Mouse (Mus musculus) gastrocnemius, adult 2 months (tissue): ENCODE results near the gene Ghdc. TPM values are rescaled to one million over a fixed set of nuclear protein-coding genes. Genes with fewer than 3 reads are reported as not detected.

Experiments used
- DNase-seq: peaks from one replicate; pipeline ENCODE4 v3.0.0; 2022
- H3K27ac ChIP-seq: fragments of 200-600 bp; 2 replicates; pipeline ENCODE4 v1.8.1; 2022; ENCODE audit warnings: mild to moderate bottlenecking
- H3K4me3 ChIP-seq: fragments of 200-600 bp; 2 replicates; pipeline ENCODE4 v1.8.1; 2022; ENCODE audit warnings: mild to moderate bottlenecking, moderate library complexity
- CTCF ChIP-seq: fragments of 200-600 bp; IDR thresholded peaks from 2 replicates; pipeline ENCODE4 v1.8.1; 2022; ENCODE audit warnings: antibody characterized with exemption, mild to moderate bottlenecking, moderate library complexity
- intact Hi-C: fragments of 180-260 bp; cut with DNase I; formaldehyde crosslinking; loops from one replicate; pipeline ENCODE4 v1.15.1; 2025
- total RNA-seq, 2 experiments: library from RNA; stranded (reverse); gene quantifications; 2 replicates each; pipeline ENCODE4 v1.2.3; 2021

Ghdc gene
- total RNA-seq, 2 experiments from 2014 or later = 4.3 to 6.9 TPM

- intact Hi-C loops = no loop called here
- Histone ChIP-seq H3K27ac (peak overlapping the region; percentile 87), H3K4me3 (peak overlapping the region; percentile 20)
- peak; percentile 85 for DNase-seq
- TF ChIP-seq CTCF = no peak
Observed at GRCm38 (mm10) chr11:100805535-100805934, 34.8 kb upstream of the Ghdc start.

GRCm38 (mm10) chr11:100804409-100804808 lies 33.7 kb upstream of the Ghdc start:
- intact Hi-C loops = no loop called here
- H3K4me3 ChIP-seq = no peak overlapping the region; the same call in 1 of the 2 replicates
- no peak for DNase-seq
- no peak for TF ChIP-seq CTCF
- peak overlapping the region; percentile 87 for H3K27ac ChIP-seq

GRCm38 (mm10) chr11:100799426-100799825 lies 28.7 kb upstream of the Ghdc start:
- no peak for TF ChIP-seq CTCF
- intact Hi-C loops = no loop called here
- peak overlapping the region; percentile 48 for H3K27ac ChIP-seq
- DNase-seq = peak; percentile 18
- H3K4me3 ChIP-seq = no peak overlapping the region

- TF ChIP-seq CTCF = no peak
- no peak for DNase-seq
- H3K4me3 ChIP-seq = no peak overlapping the region
- intact Hi-C loops = no loop called here
- H3K27ac ChIP-seq = no peak overlapping the region
Observed at GRCm38 (mm10) chr11:100796585-100796984, 25.8 kb upstream of the Ghdc start.

GRCm38 (mm10) chr11:100795386-100795785 lies 24.6 kb upstream of the Ghdc start:
- Histone ChIP-seq H3K27ac (no peak overlapping the region), H3K4me3 (no peak overlapping the region)
- no peak for DNase-seq
- no peak for TF ChIP-seq CTCF
- intact Hi-C loops = no loop called here

GRCm38 (mm10) chr11:100791457-100792049 lies 20.8 kb upstream of the Ghdc start:
- intact Hi-C loops = loop anchor here (2.0 kb wide), 2 partner anchors 17 to 29 kb away; no protein-coding TSS in a partner anchor
- TF ChIP-seq CTCF = no peak
- H3K27ac ChIP-seq = peak overlapping the region; percentile 93
- peak overlapping the region; percentile 4 for H3K4me3 ChIP-seq
- peak; percentile 51 for DNase-seq

GRCm38 (mm10) chr11:100790644-100791043 lies 19.9 kb upstream of the Ghdc start:
- DNase-seq = peak; percentile 95
- peak overlapping the region; percentile 14; the same call in 1 of the 2 replicates for H3K4me3 ChIP-seq
- H3K27ac ChIP-seq = peak overlapping the region; percentile 93
- intact Hi-C loops = loop anchor here (2.0 kb wide), 1 partner anchor 30 kb away; no protein-coding TSS in a partner anchor

GRCm38 (mm10) chr11:100789702-100790101 lies 18.9 kb upstream of the Ghdc start:
- TF ChIP-seq CTCF = no peak
- DNase-seq = peak; percentile 21
- Histone ChIP-seq H3K4me3 (no peak overlapping the region), H3K27ac (peak overlapping the region; percentile 93)
- intact Hi-C loops = loop anchor here (2.0 kb wide), 1 partner anchor 31 kb away; no protein-coding TSS in a partner anchor

GRCm38 (mm10) chr11:100785774-100786173 lies 15.0 kb upstream of the Ghdc start:
- Histone ChIP-seq H3K27ac (no peak overlapping the region; the same call in 1 of the 2 replicates), H3K4me3 (no peak overlapping the region)
- TF ChIP-seq CTCF = no peak
- intact Hi-C loops = no loop called here
- no peak for DNase-seq

GRCm38 (mm10) chr11:100784286-100784685 lies 13.5 kb upstream of the Ghdc start:
- Histone ChIP-seq H3K27ac (no peak overlapping the region), H3K4me3 (no peak overlapping the region)
- TF ChIP-seq CTCF = no peak
- DNase-seq = no peak
- intact Hi-C loops = no loop called here

GRCm38 (mm10) chr11:100782568-100782967 lies 11.8 kb upstream of the Ghdc start:
- Histone ChIP-seq H3K27ac (no peak overlapping the region), H3K4me3 (no peak overlapping the region)
- intact Hi-C loops = no loop called here
- no peak for DNase-seq
- TF ChIP-seq CTCF = no peak

GRCm38 (mm10) chr11:100781763-100782475 lies 11.2 kb upstream of the Ghdc start:
- Histone ChIP-seq H3K4me3 (no peak overlapping the region), H3K27ac (peak overlapping the region; percentile 43)
- TF ChIP-seq CTCF = no peak
- no peak for DNase-seq
- intact Hi-C loops = no loop called here

GRCm38 (mm10) chr11:100780247-100780646 lies 9.5 kb upstream of the Ghdc start:
- DNase-seq = no peak
- intact Hi-C loops = no loop called here
- no peak overlapping the region for H3K4me3 ChIP-seq
- no peak for TF ChIP-seq CTCF
- no peak overlapping the region for H3K27ac ChIP-seq
